Mouse (Mus musculus) spleen, adult 10 weeks (tissue): ENCODE measurements around the gene S100pbp. TPM values are rescaled to one million over a fixed set of nuclear protein-coding genes. Genes with fewer than 3 reads are reported as not detected.

ENCODE experiments used
- polyA plus RNA-seq: library from polyadenylated mRNA; stranded (reverse); fragments of 350-450 nt; fragmentation: Illumina TruSeq; extraction: RNeasy Lipid Tissue Mini Kit (QIAGEN cat#74804); gene quantifications from one replicate; pipeline ENCODE4 v1.2.3, GENCODE M21; 2015; ENCODE audit warnings: low replicate concordance; ENCODE audit not compliant: insufficient read depth

Gene S100pbp
- polyA plus RNA-seq = 74.0 TPM

GRCm38 (mm10) chr4:129189542-129190519 lies at the start of gene S100pbp, which contains the start of gene Yars:
TSS of gene S100pbp (minus strand) at chr4:129189727.
TSS of gene Yars (plus strand) at chr4:129189760.

GRCm38 (mm10) chr4:129136579-129137391 lies 52.7 kb downstream of the S100pbp start, which contains the start of gene Fndc5:
TSS of gene Fndc5 (plus strand) at chr4:129136999.

GRCm38 (mm10) chr4:129121569-129122086 lies 67.9 kb downstream of the S100pbp start, which contains the start of gene Hpca:
TSS of gene Hpca (minus strand) at chr4:129122036.

GRCm38 (mm10) chr4:129105356-129105755 lies 84.2 kb downstream of the S100pbp start, which contains the start of gene Tmem54:
TSS of gene Tmem54 (plus strand) at chr4:129105548.

Other genes with a start within 250 kb of the S100pbp start
- 1.6 TPM for gene Azin2, start 227.3 kb downstream of the S100pbp start, polyA plus RNA-seq
- gene Ak2, start 197.8 kb downstream of the S100pbp start, polyA plus RNA-seq = 71.9 TPM
- 77.8 TPM for gene Rnf19b, start 131.5 kb downstream of the S100pbp start, polyA plus RNA-seq
- not detected for gene Tmem54, start 84.2 kb downstream of the S100pbp start, polyA plus RNA-seq
- not detected for gene Hpca, start 67.7 kb downstream of the S100pbp start, polyA plus RNA-seq
- 1.8 TPM for gene Fndc5, start 52.7 kb downstream of the S100pbp start, polyA plus RNA-seq
- 28.6 TPM for gene Yars, start within 50 bp of the S100pbp start, polyA plus RNA-seq
- gene C77080, start 71.7 kb upstream of the S100pbp start, polyA plus RNA-seq = 0.61 TPM
- 1.9 TPM for gene Sync, start 97.9 kb upstream of the S100pbp start, polyA plus RNA-seq
- gene Rbbp4, start 145.6 kb upstream of the S100pbp start, polyA plus RNA-seq = 154 TPM
- 119 TPM for gene Zbtb8os, start 146.0 kb upstream of the S100pbp start, polyA plus RNA-seq
- gene Zbtb8a, start 188.4 kb upstream of the S100pbp start, polyA plus RNA-seq = 4.8 TPM